16 mouse cellular contexts compared by ENCODE assay signal in the genomic region with DNA sequence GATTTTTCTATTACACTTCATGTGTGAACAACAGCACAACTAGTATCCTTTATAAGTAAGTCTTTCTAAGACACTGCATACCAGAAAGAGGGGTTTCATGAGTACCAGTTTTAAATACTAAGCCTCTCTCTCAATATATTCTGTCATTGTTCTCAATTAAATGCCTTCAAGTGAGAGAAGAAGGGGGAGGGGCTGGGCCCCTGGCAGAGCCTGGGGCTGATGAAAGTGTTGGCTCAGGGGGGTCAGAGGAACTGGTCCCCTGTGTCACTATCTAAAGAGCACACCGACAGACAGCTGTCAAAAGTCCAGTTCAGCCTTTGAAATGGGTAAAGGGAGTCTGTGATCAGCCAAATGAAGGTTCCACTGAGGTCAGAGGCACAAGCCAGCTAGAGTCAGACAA.
DNase-seq lines count a peak whose midpoint lies in the region; ATAC-seq and TF ChIP-seq lines count a peak whose summit lies in the region.
"Had no signal": no experiment of that assay in that cellular context is flagged by ENCODE, and none has a peak within 500 bp of the region (broad histone marks: within the 10 kb centered on the region; RNA-seq: fewer than 3 reads in every experiment).

No protein-coding gene starts in this region.

- no peak overlapping the region for H3K4me2 ChIP-seq in forebrain, postnatal 0 days (ENCODE audit: low read depth)
- H3K4me2 ChIP-seq in midbrain, embryonic 11.5 days = no peak overlapping the region
- H3K4me2 ChIP-seq: limb, embryonic 13.5 days had no signal

- TF ChIP-seq POLR2A in brain, embryonic 14.5 days (IDR thresholded peaks at IDR 0.05; ENCODE audit: borderline replicate concordance, extremely low read depth, insufficient read depth, insufficient read length, poor library complexity, severe bottlenecking) = no peak

- H3K4me1 ChIP-seq in forebrain, postnatal 0 days (ENCODE audit: insufficient read depth) = peaks cover 7% of the 10 kb centered on the region
- peaks cover 11% of the 10 kb centered on the region for H3K4me1 ChIP-seq in midbrain, embryonic 11.5 days (ENCODE audit: control insufficient read depth, insufficient read depth, low read length)

- no peak overlapping the region for H3K27ac ChIP-seq in forebrain, postnatal 0 days (ENCODE audit: low read depth, low read length)
- H3K27ac ChIP-seq in midbrain, embryonic 11.5 days (ENCODE audit: low read depth, low read length) = no peak overlapping the region
- H3K27ac ChIP-seq: gastrocnemius, adult 2 months; left cerebral cortex, adult 2 months; limb, embryonic 13.5 days had no signal

- H3K9ac ChIP-seq in forebrain, postnatal 0 days = no peak overlapping the region
- H3K9ac ChIP-seq in midbrain, embryonic 11.5 days (ENCODE audit: low read length) = no peak overlapping the region
- H3K9ac ChIP-seq: limb, embryonic 13.5 days had no signal

- H3K27me3 ChIP-seq in forebrain, postnatal 0 days (ENCODE audit: insufficient read depth, low read length) = no peaks in the 10 kb centered on the region
- H3K27me3 ChIP-seq in midbrain, embryonic 11.5 days (ENCODE audit: control insufficient read depth, insufficient read depth, low read length) = no peaks in the 10 kb centered on the region
- H3K27me3 ChIP-seq: limb, embryonic 13.5 days had no signal

- TF ChIP-seq CTCF in brain, embryonic 14.5 days (IDR thresholded peaks at IDR 0.05; ENCODE audit: borderline replicate concordance, extremely low read depth, insufficient read depth, insufficient read length) = no peak
- no peak for TF ChIP-seq CTCF in forebrain, postnatal 0 days (IDR thresholded peaks at IDR 0.05; ENCODE audit: low read depth)

- no peak overlapping the region for H3K4me3 ChIP-seq in forebrain, postnatal 0 days (ENCODE audit: low read depth, low read length)
- no peak overlapping the region for H3K4me3 ChIP-seq in midbrain, embryonic 11.5 days (ENCODE audit: low read depth, low read length)
- H3K4me3 ChIP-seq: gastrocnemius, adult 2 months; left cerebral cortex, adult 2 months; limb, embryonic 13.5 days had no signal

- H3K36me3 ChIP-seq in forebrain, postnatal 0 days (ENCODE audit: insufficient read depth) = no peaks in the 10 kb centered on the region
- no peaks in the 10 kb centered on the region for H3K36me3 ChIP-seq in midbrain, embryonic 11.5 days (ENCODE audit: control insufficient read depth, insufficient read depth, low read length)
- H3K36me3 ChIP-seq: limb, embryonic 13.5 days had no signal

- WGBS in forebrain, postnatal 0 days = 3% methylated on average over 1 of the region's 1 CpGs
- 13% methylated on average over 1 of the region's 1 CpGs for WGBS in midbrain, embryonic 11.5 days

- no peaks in the 10 kb centered on the region for H3K9me3 ChIP-seq in forebrain, postnatal 0 days (ENCODE audit: low read length)
- H3K9me3 ChIP-seq in midbrain, embryonic 11.5 days (ENCODE audit: control insufficient read depth, low read length) = no peaks in the 10 kb centered on the region
- H3K9me3 ChIP-seq: limb, embryonic 13.5 days had no signal

- peak; percentile 23 for DNase-seq in embryo, embryonic 10.5 days (ENCODE audit: low spot score)
- DNase-seq in embryo, embryonic 9.5 days (ENCODE audit: extremely low spot score) = no peak
- peak; percentile 76 for DNase-seq in brain, embryonic 14.5 days (ENCODE audit: low read depth)
- DNase-seq in forebrain, postnatal 0 days = no peak
- DNase-seq in midbrain, embryonic 11.5 days (ENCODE audit: low spot score, missing footprints) = no peak
- DNase-seq in adrenal gland, adult 8-10 months = no peak
- DNase-seq in spleen, postnatal 14 days (ENCODE audit: low spot score in 2 of 2) = no peak
- DNase-seq in right cerebral cortex, postnatal 14 days = no peak
- DNase-seq: cerebellum, adult 11-12 months; gastrocnemius, adult 2 months; heart, postnatal 36 days; kidney, adult 11 months; kidney, postnatal 4 days; thymus, postnatal 14 days had no signal

- 0 out of 2 replicates have a peak, but pooled peaks have one; percentile 14 for ATAC-seq in forebrain, postnatal 0 days
- ATAC-seq in midbrain, embryonic 11.5 days (ENCODE audit: low FRiP score) = peak; percentile 80

Comparison
In these comparisons a context has a peak if more than half of its experiments do, and no peak if none do; other contexts are left out.
1. DNase-seq: peak in embryo, embryonic 10.5 days (single experiment) and brain, embryonic 14.5 days (single experiment); none in embryo, embryonic 9.5 days (single experiment), forebrain, postnatal 0 days (single experiment), midbrain, embryonic 11.5 days (single experiment), adrenal gland, adult 8-10 months (single experiment), spleen, postnatal 14 days (0 of 2) and right cerebral cortex, postnatal 14 days (single experiment).